Mouse (Mus musculus) cerebellum, adult (tissue): ENCODE data around the gene Sympk.

Experiments
- ATAC-seq: cut with Nextera tagmentation; 2 replicates; pipeline ENCODE4 v1.9.2; 2017; ENCODE audit warnings: mild to moderate bottlenecking, moderate library complexity, mixed read lengths; ENCODE audit not compliant: insufficient number of reproducible peaks, low FRiP score, low TSS enrichment

Gene Sympk

GRCm38 (mm10) chr7:19097863-19098262 is 73.7 kb downstream of the Sympk start:
- ATAC-seq: no peak

DNA sequence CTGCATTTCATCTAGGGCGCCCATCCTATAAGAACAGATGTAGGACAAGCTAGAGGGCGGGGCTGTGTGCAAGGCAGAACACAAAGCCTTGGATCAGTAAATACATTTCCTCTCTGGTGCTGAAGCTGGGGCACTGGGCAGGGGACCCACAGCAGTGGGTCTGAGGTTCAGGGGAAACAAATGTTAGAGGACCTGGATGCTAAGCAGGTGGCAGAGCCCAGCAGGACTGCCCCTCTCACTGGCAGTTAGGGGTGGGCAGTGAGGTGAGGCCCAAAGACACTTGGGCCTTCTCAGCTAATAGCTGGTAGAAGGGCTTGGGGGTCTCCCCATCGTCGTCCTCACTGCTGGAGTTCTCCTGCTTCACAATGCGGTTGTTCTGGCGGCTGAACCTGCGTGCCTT is 74.6 kb downstream of the Sympk start:
- ATAC-seq: no peak

DNA sequence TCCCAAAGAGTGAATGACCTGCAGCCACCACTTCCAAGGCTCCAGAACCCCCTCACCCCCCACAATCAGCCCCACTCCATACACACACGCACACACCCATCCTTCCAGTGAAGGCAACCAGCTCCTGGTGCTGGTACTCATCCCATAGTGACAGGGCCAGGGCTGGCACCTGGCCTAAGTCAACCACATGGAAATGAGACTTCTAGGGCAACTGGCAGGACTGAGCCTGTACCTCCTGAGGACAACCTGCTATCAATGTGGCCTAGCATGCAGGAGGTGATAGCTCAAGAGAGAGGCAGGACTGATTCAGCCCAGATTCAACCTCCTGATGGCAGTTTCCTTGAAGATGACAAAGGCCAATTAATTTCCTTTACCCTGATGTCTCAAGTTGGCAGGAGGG is 76.1 kb downstream of the Sympk start:
- ATAC-seq: no peak

DNA sequence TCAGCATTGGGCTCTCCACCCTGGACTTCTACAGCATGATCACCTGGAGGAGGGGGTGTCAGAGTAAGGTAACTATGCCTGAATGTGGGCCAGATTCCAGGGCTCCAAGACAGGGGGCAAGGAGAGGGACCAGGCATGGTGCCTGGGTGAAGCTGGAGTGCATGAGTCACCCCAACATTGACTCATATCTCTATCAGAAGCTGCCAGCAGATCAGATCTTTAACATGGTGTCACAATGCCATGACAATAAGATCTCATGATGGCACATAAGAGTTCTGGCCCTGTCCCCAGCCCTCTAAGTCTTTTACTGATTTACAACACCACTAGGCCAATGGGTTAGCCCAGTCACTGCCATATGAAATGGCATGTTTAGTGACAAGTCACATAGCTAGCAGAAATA is 79.6 kb downstream of the Sympk start:
- ATAC-seq: no peak
